Mouse (Mus musculus) forebrain, postnatal 0 days (tissue): ENCODE data around the gene Casq1. TPM values are rescaled to one million over a fixed set of nuclear protein-coding genes. Genes with fewer than 3 reads are reported as not detected.

Experiments used
- ATAC-seq: fragments of 200-750 bp; cut with Nextera tagmentation; 2 replicates; pipeline ENCODE4 v1.8.0; 2017; ENCODE audit warnings: mild to moderate bottlenecking, moderate library complexity
- DNase-seq: peaks from one replicate; pipeline ENCODE4 v3.0.0-alpha.2; 2015
- H3K27ac ChIP-seq: fragments of 300-500 bp; sonication (generic); 2 replicates; pipeline ENCODE4 v1.5.1; 2014; ENCODE audit warnings: low read depth, mild to moderate bottlenecking, antibody characterized with exemption, low read length, moderate library complexity, mixed read lengths
- H3K27me3 ChIP-seq: fragments of 300-500 bp; sonication (generic); 2 replicates; pipeline ENCODE4 v1.6.1; 2014; ENCODE audit warnings: mild to moderate bottlenecking, low read length, mixed read lengths; ENCODE audit not compliant: insufficient read depth
- H3K36me3 ChIP-seq: fragments of 300-500 bp; sonication (generic); 2 replicates; pipeline ENCODE4 v1.6.1; 2014; ENCODE audit warnings: mild to moderate bottlenecking, moderate library complexity; ENCODE audit not compliant: insufficient read depth
- H3K4me1 ChIP-seq: fragments of 300-500 bp; sonication (generic); 2 replicates; pipeline ENCODE4 v1.6.1; 2014; ENCODE audit warnings: antibody characterized with exemption; ENCODE audit not compliant: insufficient read depth
- H3K4me2 ChIP-seq: fragments of 300-500 bp; sonication (generic); 2 replicates; pipeline ENCODE4 v1.6.1; 2014; ENCODE audit warnings: low read depth, mild to moderate bottlenecking, moderate library complexity
- H3K4me3 ChIP-seq: fragments of 300-500 bp; sonication (generic); 2 replicates; pipeline ENCODE4 v1.5.1; 2014; ENCODE audit warnings: low read depth, low read length, mixed read lengths
- H3K9ac ChIP-seq: fragments of 300-500 bp; sonication (generic); 2 replicates; pipeline ENCODE4 v1.6.1; 2014; ENCODE audit warnings: mild to moderate bottlenecking
- H3K9me3 ChIP-seq: fragments of 300-500 bp; sonication (generic); 2 replicates; pipeline ENCODE4 v1.6.1; 2016; ENCODE audit warnings: low read length
- CTCF ChIP-seq: sonication (generic); IDR thresholded peaks from 2 replicates; pipeline ENCODE4 v1.5.1; 2016; ENCODE audit warnings: antibody characterized with exemption, control low read depth, low read depth
- WGBS: fragments of 180-500 bp; shearing (Covaris S2); extraction: QIAGEN DNeasy Blood & Tissue Kit; methylation state at CpG from one replicate; pipeline ENCODE4 v1.1.7; 2014; 5-methylcytosine and 5-hydroxymethylcytosine counted together
- polyA plus RNA-seq: library from polyadenylated mRNA; unstranded; fragments of >200 nt; fragmentation: Nextera tagmentation; extraction: Ambion mirVana; gene quantifications from 2 replicates; pipeline ENCODE4 v1.2.1, GENCODE M21; 2015
- total RNA-seq: library from RNA; depleted of rRNA; stranded (reverse); fragments of >200 nt; gene quantifications from 2 replicates; pipeline ENCODE4 v1.2.3, GENCODE M21; 2014

Casq1 gene
- total and polyA plus RNA-seq, 2 experiments from 2014 or later = 0.76 to 3.3 TPM

DNA sequence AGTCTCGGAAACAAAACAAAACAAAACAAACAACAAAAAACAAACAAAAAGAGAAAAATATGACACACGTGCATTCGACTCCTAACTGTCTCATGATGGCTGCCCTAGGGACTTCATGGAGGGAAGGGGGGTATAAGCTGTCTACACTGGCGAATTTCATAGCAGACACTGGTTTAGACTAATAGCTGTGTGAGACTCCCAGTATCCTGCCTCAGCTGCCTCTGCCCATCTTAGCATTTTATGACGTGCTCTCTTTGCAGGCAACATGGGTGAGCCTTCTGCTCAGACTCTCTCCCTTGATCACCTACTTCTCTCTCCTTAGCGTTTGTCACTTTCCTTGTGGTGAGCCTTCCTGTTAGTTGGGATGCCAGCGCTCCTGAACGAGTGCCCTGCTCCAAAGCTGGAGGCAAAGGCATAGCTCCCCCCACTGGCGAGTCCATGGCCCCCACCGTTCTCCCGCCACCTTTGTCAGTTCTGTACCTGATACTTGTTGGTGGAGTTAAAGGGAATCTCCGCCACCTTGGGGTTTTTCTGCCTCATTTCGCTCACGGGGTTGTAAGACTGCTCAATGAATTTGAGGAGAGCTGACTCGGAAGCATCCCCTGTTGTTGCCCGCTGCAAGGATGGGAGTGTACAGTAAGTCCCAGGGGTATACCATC is 24.0 kb upstream of the Casq1 start:
- no peak overlapping the region for H3K27ac ChIP-seq
- no peak overlapping the region for H3K9ac ChIP-seq
- ATAC-seq = no peak
- no peaks in the 10 kb centered on the region for H3K36me3 ChIP-seq
- H3K4me1 ChIP-seq = no peaks in the 10 kb centered on the region
- no peaks in the 10 kb centered on the region for H3K9me3 ChIP-seq
- H3K27me3 ChIP-seq = no peaks in the 10 kb centered on the region
- WGBS = 32% methylated on average over 16 of the region's 16 CpGs
- no peak overlapping the region for H3K4me2 ChIP-seq
- H3K4me3 ChIP-seq = no peak overlapping the region
- peak; percentile 27 for TF ChIP-seq CTCF
- no peak for DNase-seq

DNA sequence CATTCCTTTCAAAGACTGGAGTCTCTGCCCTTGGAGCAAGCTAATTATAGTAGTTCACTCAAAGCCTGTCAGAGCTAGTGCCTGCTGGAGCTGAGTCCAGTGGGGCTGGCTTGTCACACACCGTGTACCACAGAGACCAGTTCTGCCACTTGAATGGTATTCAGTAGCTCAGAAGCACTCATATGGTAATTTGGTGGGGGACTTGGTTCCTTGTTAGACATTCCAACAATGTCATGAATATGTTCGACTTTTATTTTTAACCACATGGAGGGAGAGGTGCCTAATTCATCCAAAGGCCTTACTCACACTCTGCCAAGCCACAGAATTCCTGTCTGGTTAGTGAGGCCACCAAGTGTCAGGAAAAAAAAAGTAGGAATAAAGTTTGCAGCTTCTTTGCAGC is 22.7 kb upstream of the Casq1 start:
- no peak overlapping the region for H3K4me2 ChIP-seq
- peak; percentile 92 for ATAC-seq
- peak; percentile 43 for DNase-seq
- H3K4me3 ChIP-seq = no peak overlapping the region
- no peak for TF ChIP-seq CTCF
- H3K9me3 ChIP-seq = no peaks in the 10 kb centered on the region
- H3K36me3 ChIP-seq = no peaks in the 10 kb centered on the region
- no peak overlapping the region; the same call in 1 of the 2 replicates for H3K27ac ChIP-seq
- no peak overlapping the region for H3K9ac ChIP-seq
- WGBS = 7% methylated on average over 2 of the region's 2 CpGs
- H3K27me3 ChIP-seq = no peaks in the 10 kb centered on the region
- no peaks in the 10 kb centered on the region for H3K4me1 ChIP-seq

DNA sequence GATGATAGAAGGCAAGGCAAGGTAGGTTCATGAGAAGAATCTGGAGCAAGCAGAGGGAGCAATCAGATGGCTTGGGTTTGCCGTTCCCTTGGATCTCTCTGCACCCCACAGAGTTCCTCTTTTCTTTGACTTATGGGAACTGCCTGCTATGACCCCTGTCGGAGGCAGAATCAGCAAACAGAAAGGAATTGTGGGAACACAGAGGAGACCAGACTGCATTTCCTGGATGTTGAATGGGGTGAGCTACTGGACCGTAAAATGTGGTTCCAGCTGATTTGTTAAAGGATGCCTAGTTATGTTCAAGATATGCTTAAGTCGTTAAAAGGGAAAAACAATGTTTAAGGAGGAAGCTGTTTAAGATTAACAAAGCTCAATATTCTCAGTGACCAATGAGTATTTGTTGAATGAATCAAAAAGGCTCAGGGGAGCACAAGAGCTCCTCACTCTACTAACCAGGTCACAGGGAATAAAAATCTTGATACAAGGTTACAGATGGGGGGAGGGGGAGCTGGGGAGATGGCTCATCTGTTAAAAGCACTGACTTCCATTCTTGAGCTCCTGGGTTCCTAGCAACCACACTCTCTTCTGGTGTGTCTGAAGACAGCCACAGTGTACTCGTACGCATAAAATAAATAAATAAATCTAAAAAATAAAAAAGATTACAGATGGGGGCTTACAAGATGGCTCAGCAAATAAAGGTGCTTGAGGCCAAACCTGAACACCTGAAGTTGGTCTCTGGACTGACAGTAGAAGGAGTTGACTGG is 21.5 kb upstream of the Casq1 start:
- H3K9me3 ChIP-seq = no peaks in the 10 kb centered on the region
- no peak overlapping the region; the same call in 1 of the 2 replicates for H3K27ac ChIP-seq
- no peak overlapping the region for H3K9ac ChIP-seq
- no peak for TF ChIP-seq CTCF
- no peak overlapping the region for H3K4me2 ChIP-seq
- no peaks in the 10 kb centered on the region for H3K4me1 ChIP-seq
- ATAC-seq (no peak), DNase-seq (no peak)
- no peaks in the 10 kb centered on the region for H3K36me3 ChIP-seq
- no peaks in the 10 kb centered on the region for H3K27me3 ChIP-seq
- 30% methylated on average over 6 of the region's 6 CpGs for WGBS
- H3K4me3 ChIP-seq = no peak overlapping the region

DNA sequence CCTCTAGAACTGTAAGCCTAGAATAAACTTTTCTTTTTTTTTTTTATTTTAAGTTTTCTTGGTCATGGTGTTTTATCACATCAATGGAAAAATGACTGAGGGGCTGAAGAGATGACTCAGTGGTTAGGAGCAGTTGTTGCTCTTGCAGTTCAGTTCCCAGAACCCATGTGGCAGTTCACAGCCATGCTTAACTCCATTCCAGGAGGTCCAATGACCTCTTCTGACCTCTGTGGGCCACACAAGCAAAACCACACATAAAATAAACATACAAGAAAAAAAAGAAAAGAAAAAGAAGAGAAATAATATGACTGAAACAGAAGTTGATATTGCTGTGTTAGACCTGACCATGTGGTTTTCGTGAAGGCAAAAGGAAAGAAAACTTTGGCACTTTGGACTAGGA is 9.5 kb upstream of the Casq1 start:
- H3K9me3 ChIP-seq = no peaks in the 10 kb centered on the region
- no peak overlapping the region for H3K4me2 ChIP-seq
- no peak overlapping the region for H3K4me3 ChIP-seq
- no peaks in the 10 kb centered on the region for H3K36me3 ChIP-seq
- TF ChIP-seq CTCF = no peak
- H3K4me1 ChIP-seq = no peaks in the 10 kb centered on the region
- H3K27me3 ChIP-seq = no peaks in the 10 kb centered on the region
- no peak overlapping the region for H3K9ac ChIP-seq
- 95% methylated on average over 1 of the region's 1 CpGs for WGBS
- DNase-seq (no peak), ATAC-seq (no peak)
- H3K27ac ChIP-seq = no peak overlapping the region

DNA sequence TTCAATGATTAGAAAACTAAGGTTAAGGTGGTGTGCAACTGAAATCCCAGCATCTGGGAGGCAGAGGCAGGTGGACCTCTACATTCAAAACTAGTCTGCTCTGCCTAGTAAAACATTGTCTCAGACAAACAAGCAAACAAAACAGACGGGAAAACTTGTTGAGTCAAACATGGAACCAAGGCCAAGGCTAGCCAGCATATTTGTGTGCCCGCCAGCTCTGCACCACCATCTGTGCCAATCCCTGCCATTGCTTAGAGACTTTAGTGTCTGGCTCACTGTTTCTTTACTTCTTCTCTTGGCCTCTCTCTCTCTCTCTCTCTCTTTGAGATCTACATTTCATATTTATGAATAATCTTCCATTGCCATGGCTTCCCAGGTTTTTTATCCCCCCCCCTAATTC is 8.5 kb upstream of the Casq1 start:
- Histone ChIP-seq H3K36me3 (no peaks in the 10 kb centered on the region), H3K27me3 (no peaks in the 10 kb centered on the region), H3K4me2 (no peak overlapping the region), H3K9me3 (no peaks in the 10 kb centered on the region), H3K4me3 (no peak overlapping the region), H3K27ac (no peak overlapping the region), H3K9ac (no peak overlapping the region), H3K4me1 (no peaks in the 10 kb centered on the region)
- no peak for TF ChIP-seq CTCF
- DNase-seq (peak; percentile 65), ATAC-seq (peak; percentile 61; the same call in 1 of the 2 replicates)
- WGBS = 43% methylated on average over 2 of the region's 2 CpGs

DNA sequence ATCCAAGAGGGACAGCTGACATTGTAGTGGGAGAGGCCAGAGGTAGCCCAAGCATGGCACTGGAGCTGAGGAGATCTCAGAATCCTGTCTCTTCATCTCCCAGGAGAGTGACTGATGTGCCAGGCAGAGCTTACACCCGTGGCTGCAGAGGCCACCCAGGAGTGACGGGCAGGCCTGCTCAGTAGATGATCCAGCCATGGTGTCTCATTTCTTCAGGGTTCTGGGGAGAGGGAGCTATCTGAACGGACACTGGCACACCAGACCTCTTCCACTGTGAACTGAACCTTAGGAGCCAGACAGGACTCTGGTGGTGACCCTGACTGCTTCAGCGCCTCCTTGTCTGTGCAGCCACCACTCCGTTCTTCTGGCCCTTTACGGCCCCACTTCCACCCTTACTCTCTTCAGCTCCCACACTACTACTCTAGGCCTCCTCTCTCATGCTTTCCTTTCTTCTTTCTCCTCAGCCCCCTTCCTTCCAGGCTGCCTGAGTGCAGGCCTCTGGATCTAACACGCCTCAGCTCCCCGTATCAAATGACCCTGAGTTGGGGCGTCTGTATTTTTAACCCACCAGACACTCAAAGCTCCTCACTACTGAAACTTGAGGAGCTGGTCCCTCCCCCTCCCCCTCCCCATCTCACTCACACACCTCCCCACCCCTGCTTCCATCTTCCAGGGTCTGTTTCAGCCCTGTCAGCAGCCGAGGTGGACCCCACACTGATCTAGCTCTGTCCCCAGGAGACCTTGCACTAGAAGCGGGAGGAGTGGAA is 1.8 kb upstream of the Casq1 start:
- no peak overlapping the region for H3K27ac ChIP-seq

More for the DNA sequence above, 1.8 kb upstream of the Casq1 start:
- no peak overlapping the region for H3K9ac ChIP-seq
- no peaks in the 10 kb centered on the region for H3K4me1 ChIP-seq
- 46% methylated on average over 11 of the region's 11 CpGs for WGBS
- no peaks in the 10 kb centered on the region for H3K27me3 ChIP-seq
- no peaks in the 10 kb centered on the region for H3K9me3 ChIP-seq
- no peaks in the 10 kb centered on the region for H3K36me3 ChIP-seq
- TF ChIP-seq CTCF = no peak
- H3K4me3 ChIP-seq = no peak overlapping the region
- DNase-seq (no peak), ATAC-seq (no peak)
- no peak overlapping the region for H3K4me2 ChIP-seq
